Mouse (Mus musculus) layer of hippocampus, adult 6 months (tissue): ENCODE data around the gene Olfr414. TPM values are rescaled to one million over a fixed set of nuclear protein-coding genes. Genes with fewer than 3 reads are reported as not detected.

Experiments
- long read RNA-seq, 2 experiments: library from polyadenylated mRNA; unstranded; transcript quantifications; one replicate each; pipeline ENCODE4 v2.0.0; 2019 to 2020
- polyA plus RNA-seq: library from polyadenylated mRNA; unstranded; fragments of <200 nt; fragmentation: Nextera tagmentation; gene quantifications from 2 replicates; pipeline ENCODE4 v1.2.3, GENCODE M21; 2021

The Olfr414 gene
- polyA plus RNA-seq = not detected in 2 replicates
- long read RNA-seq, experiment 1 = 0 reads
- long read RNA-seq, experiment 2 = 0 reads

DNA sequence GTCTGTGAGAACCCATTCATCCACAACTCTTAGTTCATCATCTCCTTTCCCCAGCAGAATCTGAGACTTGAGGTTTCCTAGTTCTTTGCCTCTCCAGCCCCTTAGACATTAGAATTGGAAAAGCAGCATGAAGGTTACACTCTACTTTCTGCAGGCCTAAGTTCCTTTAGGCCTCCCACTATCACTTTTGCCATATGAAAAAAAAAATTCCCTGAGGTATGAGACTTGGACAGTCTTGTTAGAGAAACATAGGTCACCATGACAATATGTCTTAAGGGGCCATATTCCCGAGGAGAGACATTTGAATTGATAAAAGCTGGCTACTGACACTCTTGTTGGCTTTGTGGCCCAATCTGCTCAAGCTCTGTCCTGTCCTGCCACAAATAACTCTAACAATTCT, at the start of gene Olfr414:
TSS of gene Olfr414 (plus strand) at position 301 of the 400 bp plus-strand sequence.

DNA sequence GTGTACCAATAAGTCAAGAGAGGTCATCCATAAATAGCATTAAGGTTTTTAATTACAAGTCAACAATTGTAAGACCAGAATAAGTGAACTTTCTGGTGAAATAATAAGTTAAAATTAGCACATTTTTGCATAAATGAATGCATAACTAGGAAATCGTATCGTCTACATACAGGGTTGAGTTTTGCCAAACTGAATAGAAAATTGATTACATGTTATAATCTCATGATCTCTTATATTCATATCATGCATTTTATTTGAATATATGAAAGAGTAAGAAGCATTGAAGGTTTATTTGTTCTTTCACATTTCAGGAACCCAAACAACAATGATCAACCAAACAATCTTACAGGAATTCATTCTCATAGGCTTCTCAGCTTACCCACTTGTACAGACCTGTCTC, 33.1 kb upstream of the Olfr414 start, which contains the start of gene Olfr248:
TSS of gene Olfr248 (plus strand) at position 301 of the 400 bp plus-strand sequence.

DNA sequence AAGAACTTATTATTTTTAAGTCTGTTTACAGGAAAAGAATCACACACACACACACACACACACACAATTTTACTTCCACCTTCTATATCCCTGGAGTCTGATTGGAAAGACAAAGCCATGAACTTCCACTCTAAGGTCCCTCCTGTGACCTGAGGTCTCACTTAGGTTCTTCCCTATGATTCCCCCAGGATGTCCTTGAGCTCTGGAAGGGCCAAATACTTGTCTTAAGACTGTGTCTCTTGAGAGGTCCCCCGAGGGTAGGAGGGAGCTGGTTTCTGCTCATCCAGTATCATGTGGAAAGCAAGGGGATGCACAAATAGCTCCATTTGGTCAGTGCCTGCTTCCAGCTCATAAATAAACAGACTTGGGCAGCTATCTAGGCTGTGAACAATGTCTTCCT, 17.9 kb downstream of the Olfr414 start, which contains the start of gene Olfr220:
TSS of gene Olfr220 (plus strand) at position 301 of the 400 bp plus-strand sequence.

Other genes with a start within 250 kb of the Olfr414 start
- not detected in 2 replicates for gene Olfr419, start 172.0 kb upstream of the Olfr414 start, polyA plus RNA-seq
- gene Mptx1, start 93.5 kb upstream of the Olfr414 start, polyA plus RNA-seq = not detected in 2 replicates
- gene Olfr417, start 58.9 kb upstream of the Olfr414 start, polyA plus RNA-seq = not detected in 2 replicates
- not detected in 2 replicates for gene Olfr248, start 33.0 kb upstream of the Olfr414 start, polyA plus RNA-seq
- not detected in 2 replicates for gene Olfr220, start 18.0 kb downstream of the Olfr414 start, polyA plus RNA-seq
- gene Fmn2, start 77.8 kb downstream of the Olfr414 start, polyA plus RNA-seq = 8.9 and 10.9 TPM in 2 replicates